Mouse (Mus musculus): Measurements from ENCODE around the gene Tas2r103. TPM values are rescaled to one million over a fixed set of nuclear protein-coding genes. Genes with fewer than 3 reads are reported as not detected.

Gene Tas2r103
- not detected for total RNA-seq (2021)
- long read RNA-seq, experiment 1, result 0 reads
- long read RNA-seq, experiment 2, result 0 reads

GRCm38 (mm10) chr6:133037001-133037400 lies at the start of gene Tas2r103:
TSS of gene Tas2r103 (minus strand) at chr6:133037101.
- no peak for DNase-seq

DNA sequence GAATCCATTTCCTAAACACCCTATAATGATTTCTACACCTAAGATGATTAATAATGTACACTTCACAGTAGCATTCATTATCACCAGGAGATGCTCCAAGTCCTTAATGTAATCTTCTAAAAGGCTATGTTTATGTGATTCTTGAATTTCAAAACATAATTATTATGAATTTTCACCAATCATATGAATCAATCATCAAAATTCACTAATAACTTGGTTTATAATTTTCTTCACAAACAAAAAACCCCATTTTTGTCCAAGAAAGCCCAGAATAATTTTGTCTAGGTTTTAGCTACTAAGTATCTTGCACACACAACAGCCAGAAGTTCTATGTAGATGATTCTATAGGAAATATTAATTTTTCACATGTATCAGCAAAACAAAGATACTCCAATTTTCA lies 18.8 kb upstream of the Tas2r103 start, which contains the start of gene Tas2r140:
Gene Tas2r140, minus strand, starts transcription at position 101 of the 400 bp plus-strand sequence.
- no peak for DNase-seq

Other genes with a start within 250 kb of the Tas2r103 start
- not detected for gene Tas2r117, start 234.3 kb downstream of the Tas2r103 start, total RNA-seq (2021)
- gene Tas2r123, start 190.0 kb downstream of the Tas2r103 start, total RNA-seq (2021), result not detected
- gene Tas2r116, start 181.7 kb downstream of the Tas2r103 start, total RNA-seq (2021), result not detected
- not detected for gene Tas2r110, start 169.1 kb downstream of the Tas2r103 start, total RNA-seq (2021)
- not detected for gene Tas2r113, start 144.1 kb downstream of the Tas2r103 start, total RNA-seq (2021)
- not detected for gene Tas2r125, start 127.5 kb downstream of the Tas2r103 start, total RNA-seq (2021)
- not detected for gene Tas2r129, start 86.0 kb downstream of the Tas2r103 start, total RNA-seq (2021)
- not detected for gene Tas2r131, start 79.2 kb downstream of the Tas2r103 start, total RNA-seq (2021)
- not detected for gene Tas2r109, start 56.1 kb downstream of the Tas2r103 start, total RNA-seq (2021)
- not detected for gene Tas2r140, start 18.7 kb upstream of the Tas2r103 start, total RNA-seq (2021)
- 100 to 1,000 TPM in 1 of 2 experiments, 10 to 100 TPM in 1; 93.6 to 114 TPM for gene Smim10l1, start 67.8 kb upstream of the Tas2r103 start, total RNA-seq (2021)

Data from gastrocnemius, postnatal 25 days (tissue).